Mouse (Mus musculus) myocyte (in vitro differentiated cells): ENCODE results near the gene Arv1.

ENCODE experiments used
- CEBPB ChIP-seq: IDR thresholded peaks from 2 replicates; pipeline ENCODE4 v1.6.1; 2011; ENCODE audit warnings: mild to moderate bottlenecking, moderate library complexity; ENCODE audit not compliant: poor library complexity, insufficient read depth, severe bottlenecking
- MAX ChIP-seq: IDR thresholded peaks from one replicate; pipeline ENCODE4 v1.6.1; 2011; ENCODE audit warnings: low read depth, mild to moderate bottlenecking, control low read depth
- MYOD1 ChIP-seq, 3 experiments: IDR thresholded peaks; one replicate each; pipeline ENCODE4 v1.6.1; 2011; ENCODE audit warnings: control low read depth in 2 of 3, low read depth in 2 of 3, mild to moderate bottlenecking in 2 of 3, moderate library complexity in 1 of 3; ENCODE audit not compliant: insufficient read length in 2 of 3, control insufficient read depth in 1 of 3
- MYOG ChIP-seq, 3 experiments: IDR thresholded peaks; one replicate each; pipeline ENCODE4 v1.6.1; 2011; ENCODE audit warnings: control low read depth in 2 of 3, low read depth in 2 of 3, mild to moderate bottlenecking in 2 of 3; ENCODE audit not compliant: insufficient read length in 2 of 3, control insufficient read depth in 1 of 3, insufficient read depth in 1 of 3
- POLR2A ChIP-seq: IDR thresholded peaks from one replicate; pipeline ENCODE4 v1.6.1; 2011; ENCODE audit warnings: low read depth, mild to moderate bottlenecking, control low read depth, moderate library complexity; ENCODE audit not compliant: insufficient read length
- SRF ChIP-seq: IDR thresholded peaks from one replicate; pipeline ENCODE4 v1.6.1; 2011; ENCODE audit warnings: low read depth; ENCODE audit not compliant: control insufficient read depth, insufficient read length

DNA sequence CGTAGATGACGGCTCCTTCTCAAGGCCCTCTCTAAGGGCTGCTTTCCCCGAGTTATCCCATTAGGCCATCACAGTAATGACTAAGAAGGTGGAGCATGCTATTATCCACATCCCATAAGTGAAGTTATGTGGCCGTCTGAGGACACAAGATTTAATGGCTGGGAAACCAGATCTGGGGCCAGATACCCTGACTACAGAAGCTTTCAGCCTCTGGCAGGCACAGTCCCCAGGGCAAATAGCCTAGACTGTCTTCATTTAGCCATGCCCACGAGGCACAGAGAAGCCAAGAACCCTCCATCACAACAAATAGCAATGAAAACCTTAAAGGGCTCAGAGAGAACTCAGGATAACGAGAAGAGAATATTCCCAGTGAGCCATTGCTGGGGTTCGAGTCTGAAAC is 41.1 kb downstream of the Arv1 start:
- TF ChIP-seq MAX: no peak
- TF ChIP-seq CEBPB: no peak
- TF ChIP-seq MYOG (IDR thresholded peaks at IDR 0.05; ENCODE audit: control insufficient read depth in 1 of 3, insufficient read depth in 1 of 3, insufficient read length in 2 of 3, low read depth in 2 of 3): no peak
- no peak for TF ChIP-seq MYOD1 (IDR thresholded peaks at IDR 0.05; ENCODE audit: control insufficient read depth in 1 of 3, insufficient read length in 2 of 3, low read depth in 2 of 3)
- TF ChIP-seq SRF: no peak
- no peak for TF ChIP-seq POLR2A
